Mouse (Mus musculus) liver, adult (tissue): ENCODE measurements around the gene Ptges3l.

Source experiments
- GATA4 ChIP-seq: IDR thresholded peaks from 2 replicates; pipeline ENCODE4 v1.6.1; 2014; ENCODE audit warnings: mild to moderate bottlenecking, low read length; ENCODE audit not compliant: insufficient replicate concordance

The Ptges3l gene

GRCm38 (mm10) chr11:101435831-101436230 lies 10.7 kb upstream of the Ptges3l start:
- no peak for TF ChIP-seq GATA4

GRCm38 (mm10) chr11:101433396-101433795 lies 8.3 kb upstream of the Ptges3l start:
- TF ChIP-seq GATA4 = no peak

GRCm38 (mm10) chr11:101431327-101431726 lies 6.2 kb upstream of the Ptges3l start:
- no peak for TF ChIP-seq GATA4

- peak; percentile 32; the same call in 1 of the 2 replicates for TF ChIP-seq GATA4
Observed at GRCm38 (mm10) chr11:101426165-101426564, 1.0 kb upstream of the Ptges3l start.

- TF ChIP-seq GATA4 = no peak
Observed at GRCm38 (mm10) chr11:101424105-101424851, 855 bp downstream of the Ptges3l start, which contains the start of gene Gm27029. TSS of gene Gm27029 (minus strand) at chr11:101424796.

GRCm38 (mm10) chr11:101420148-101420547 lies 5.0 kb downstream of the Ptges3l start:
- TF ChIP-seq GATA4 = no peak

GRCm38 (mm10) chr11:101419610-101420009 lies 5.5 kb downstream of the Ptges3l start:
- TF ChIP-seq GATA4 = no peak

- TF ChIP-seq GATA4 = no peak
Observed at GRCm38 (mm10) chr11:101418991-101419390, 6.1 kb downstream of the Ptges3l start.

- TF ChIP-seq GATA4 = peak; percentile 7; the same call in 1 of the 2 replicates
Observed at GRCm38 (mm10) chr11:101417101-101417855, 7.9 kb downstream of the Ptges3l start, which contains the start of gene Aarsd1. TSS of gene Aarsd1 (minus strand) at chr11:101417615.

- TF ChIP-seq GATA4 = no peak
Observed at GRCm38 (mm10) chr11:101416433-101417100, 8.6 kb downstream of the Ptges3l start.

- no peak for TF ChIP-seq GATA4
Observed at GRCm38 (mm10) chr11:101415306-101415705, 9.8 kb downstream of the Ptges3l start.

GRCm38 (mm10) chr11:101395110-101395509 lies 30.0 kb downstream of the Ptges3l start:
- TF ChIP-seq GATA4 = no peak

GRCm38 (mm10) chr11:101381817-101382216 lies 43.3 kb downstream of the Ptges3l start:
- no peak for TF ChIP-seq GATA4

- TF ChIP-seq GATA4 = no peak
Observed at GRCm38 (mm10) chr11:101378926-101379325, 46.2 kb downstream of the Ptges3l start.

GRCm38 (mm10) chr11:101374421-101374938 lies 50.7 kb downstream of the Ptges3l start:
- no peak for TF ChIP-seq GATA4
